ENCODE assay signal across 14 mouse cellular contexts in the genomic region with DNA sequence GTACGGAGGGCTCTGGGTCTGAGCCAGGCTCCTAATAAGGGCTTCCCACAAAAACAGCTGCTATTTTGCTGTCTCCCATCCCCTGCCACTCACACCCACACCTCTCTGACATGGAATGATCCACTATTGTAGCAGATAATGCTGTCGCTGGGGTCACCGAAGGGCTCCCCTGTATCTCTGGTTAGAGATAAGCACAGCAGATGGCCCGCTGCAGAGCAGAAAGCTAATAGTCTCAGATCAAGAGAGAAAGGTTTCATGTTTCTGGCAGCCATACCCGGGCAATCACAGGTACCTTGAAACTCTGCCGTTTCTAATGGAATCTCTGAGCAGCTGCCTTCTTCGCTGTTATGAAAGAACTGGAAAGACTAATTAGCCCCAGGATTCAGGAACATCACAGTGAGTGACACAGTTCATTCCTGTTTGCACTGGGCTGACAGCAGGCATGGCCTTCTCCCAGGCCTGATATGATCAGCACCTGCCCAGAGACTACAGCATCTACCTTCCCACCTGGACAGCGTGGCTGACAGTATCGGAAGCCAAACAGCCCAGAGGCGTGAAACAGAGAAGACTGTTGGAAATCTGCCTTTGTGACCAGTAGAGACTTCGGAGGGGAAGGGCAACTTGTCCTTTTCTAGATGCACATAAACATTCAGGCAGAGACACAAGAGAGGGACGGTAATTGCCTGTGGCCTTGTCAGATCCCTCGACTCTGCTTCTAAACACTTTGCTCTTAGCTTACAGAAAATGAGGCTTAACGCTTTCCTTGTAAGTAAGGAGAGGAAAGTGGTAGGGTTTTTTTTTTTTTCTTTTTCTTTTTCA.
DNase-seq lines count a peak whose midpoint lies in the region; ATAC-seq lines count a peak whose summit lies in the region.
"Had no signal": no experiment of that assay in that cellular context is flagged by ENCODE, and none has a peak within 500 bp of the region (broad histone marks: within the 10 kb centered on the region; RNA-seq: fewer than 3 reads in every experiment).

No protein-coding gene starts in this region.

- 0 out of 2 replicates have a peak overlapping the region, but pooled peaks have one; percentile 35 for H3K27ac ChIP-seq in forebrain, embryonic 10.5 days
- H3K27ac ChIP-seq in forebrain, embryonic 11.5 days (ENCODE audit: low read depth, low read length), result no peak overlapping the region
- no peak overlapping the region for H3K27ac ChIP-seq in hindbrain, embryonic 16.5 days (ENCODE audit: low read depth, low read length)
- H3K27ac ChIP-seq: limb, embryonic 13.5 days; lung, embryonic 15.5 days had no signal

- H3K9ac ChIP-seq in forebrain, embryonic 11.5 days (ENCODE audit: low read length), result no peak overlapping the region
- H3K9ac ChIP-seq in hindbrain, embryonic 16.5 days (ENCODE audit: low read depth, low read length), result no peak overlapping the region
- H3K9ac ChIP-seq: limb, embryonic 13.5 days; lung, embryonic 15.5 days had no signal

- no peak for ATAC-seq in forebrain, embryonic 11.5 days (replicated peaks; ENCODE audit: low FRiP score)
- ATAC-seq in hindbrain, embryonic 16.5 days, result peak; percentile 67
- ATAC-seq in erythroid progenitor cell, adult 5-6 weeks (replicated peaks; ENCODE audit: low FRiP score, poor library complexity, severe bottlenecking), result no peak

- no peak overlapping the region for H3K4me3 ChIP-seq in forebrain, embryonic 10.5 days
- no peak overlapping the region for H3K4me3 ChIP-seq in forebrain, embryonic 11.5 days (ENCODE audit: low read depth, low read length)
- no peak overlapping the region for H3K4me3 ChIP-seq in hindbrain, embryonic 16.5 days (ENCODE audit: low read length)
- H3K4me3 ChIP-seq: limb, embryonic 13.5 days; lung, embryonic 15.5 days had no signal

- H3K4me2 ChIP-seq in forebrain, embryonic 11.5 days (ENCODE audit: low read depth, low read length, severe bottlenecking), result no peak overlapping the region
- no peak overlapping the region for H3K4me2 ChIP-seq in hindbrain, embryonic 16.5 days (ENCODE audit: low read length)
- H3K4me2 ChIP-seq: limb, embryonic 13.5 days; lung, embryonic 15.5 days had no signal

- DNase-seq in forebrain, embryonic 10.5 days (ENCODE audit: extremely low spot score, low spot score), result no peak
- no peak for DNase-seq in forebrain, embryonic 11.5 days (ENCODE audit: low spot score)
- peak; percentile 3 for DNase-seq in left cerebral cortex, postnatal 4 days
- DNase-seq in left cerebral cortex, postnatal 25 days (ENCODE audit: low spot score in 2 of 2), result no peak
- no peak for DNase-seq in left cerebral cortex, adult 8-10 months (ENCODE audit: low spot score in 2 of 2)
- DNase-seq in kidney, postnatal 25 days, result no peak
- DNase-seq: adrenal gland, adult 2 months; cerebellum, adult 11-12 months; kidney, postnatal 14 days; thymus, postnatal 25 days had no signal

- intact Hi-C loops in left cerebral cortex, postnatal 4 days (cut with DNase I), result no loop called here
- intact Hi-C loops in left cerebral cortex, postnatal 25 days (cut with DNase I), result no loop called here

- H3K27me3 ChIP-seq in forebrain, embryonic 10.5 days (ENCODE audit: poor library complexity, severe bottlenecking), result no peaks in the 10 kb centered on the region
- no peaks in the 10 kb centered on the region for H3K27me3 ChIP-seq in forebrain, embryonic 11.5 days (ENCODE audit: control insufficient read depth, insufficient read depth, low read length)
- no peaks in the 10 kb centered on the region for H3K27me3 ChIP-seq in hindbrain, embryonic 16.5 days (replicated peaks; ENCODE audit: control insufficient read depth, insufficient read depth, low read length)
- H3K27me3 ChIP-seq: limb, embryonic 13.5 days; lung, embryonic 15.5 days had no signal

- H3K4me1 ChIP-seq in forebrain, embryonic 10.5 days, result peaks cover 13% of the 10 kb centered on the region
- H3K4me1 ChIP-seq in forebrain, embryonic 11.5 days (replicated peaks; ENCODE audit: control insufficient read depth, insufficient read depth, low read length), result no peaks in the 10 kb centered on the region
- H3K4me1 ChIP-seq in hindbrain, embryonic 16.5 days (ENCODE audit: control insufficient read depth, insufficient read depth, low read depth, low read length), result no peaks in the 10 kb centered on the region; the same call in 1 of the 2 replicates
- H3K4me1 ChIP-seq: lung, embryonic 15.5 days had no signal

- H3K9me3 ChIP-seq in forebrain, embryonic 10.5 days, result no peaks in the 10 kb centered on the region
- no peaks in the 10 kb centered on the region for H3K9me3 ChIP-seq in forebrain, embryonic 11.5 days (ENCODE audit: control insufficient read depth, low read length)
- no peaks in the 10 kb centered on the region for H3K9me3 ChIP-seq in hindbrain, embryonic 16.5 days (ENCODE audit: control insufficient read depth, low read length)
- H3K9me3 ChIP-seq: limb, embryonic 13.5 days; lung, embryonic 15.5 days had no signal

- WGBS in forebrain, embryonic 10.5 days, result 70% methylated on average over 14 of the region's 14 CpGs
- 58% methylated on average over 14 of the region's 14 CpGs for WGBS in forebrain, embryonic 11.5 days
- WGBS in hindbrain, embryonic 16.5 days, result 43% methylated on average over 14 of the region's 14 CpGs

- H3K36me3 ChIP-seq in forebrain, embryonic 10.5 days (replicated peaks), result no peaks in the 10 kb centered on the region
- H3K36me3 ChIP-seq in forebrain, embryonic 11.5 days (ENCODE audit: control insufficient read depth, insufficient read depth, low read length), result no peaks in the 10 kb centered on the region
- H3K36me3 ChIP-seq in hindbrain, embryonic 16.5 days (ENCODE audit: control insufficient read depth, insufficient read depth, low read length), result no peaks in the 10 kb centered on the region
- H3K36me3 ChIP-seq: limb, embryonic 13.5 days; lung, embryonic 15.5 days had no signal
